Mouse (Mus musculus): ENCODE measurements around the gene Dcst2. TPM values are rescaled to one million over a fixed set of nuclear protein-coding genes. Genes with fewer than 3 reads are reported as not detected.
A peak's percentile ranks its signal among the peaks of the same experiment; 100 is the strongest.

Dcst2 gene
- polyA plus RNA-seq, 1 experiment from 2014 or later, result 0.34 TPM

DNA sequence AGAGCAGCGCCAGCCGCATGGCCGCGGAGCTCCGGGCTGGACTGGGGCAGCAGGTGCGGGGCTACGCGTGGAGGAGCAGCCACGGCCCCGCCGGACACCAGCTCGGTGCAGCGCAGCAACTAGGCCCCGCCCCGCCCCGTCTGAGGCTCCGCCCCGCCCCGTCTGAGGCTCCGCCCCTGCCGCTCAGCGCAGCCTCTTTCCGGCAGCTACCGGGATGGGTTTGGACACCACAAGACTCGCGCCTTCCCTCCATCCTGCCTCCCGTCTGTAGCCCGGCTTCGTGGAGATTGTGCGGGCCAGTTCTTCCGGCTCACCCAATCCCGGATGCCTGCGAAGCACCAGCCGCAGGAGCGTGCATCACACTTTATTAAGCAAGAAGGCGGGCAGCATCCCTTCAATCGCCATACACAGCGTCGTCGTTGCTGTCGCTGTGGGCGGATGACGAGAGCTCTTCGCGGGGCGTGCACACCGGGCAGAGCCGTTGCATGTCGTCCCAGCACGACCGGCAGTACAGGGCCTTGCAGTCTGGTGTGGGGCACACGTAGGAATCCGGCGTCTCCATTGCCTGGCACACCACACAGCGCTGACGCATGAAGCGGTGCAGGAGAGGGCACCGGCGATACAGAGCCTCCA, 11.8 kb upstream of the Dcst2 start, which contains the start of gene Adam15:
TSS of gene Adam15 (minus strand) at position 128 of the 633 bp plus-strand sequence.
- peaks cover 4% of the 10 kb centered on the region for H3K27me3 ChIP-seq
- H3K27ac ChIP-seq (replicated peaks), result peak within 1 kb of the TSS; percentile 91
- H3K36me3 ChIP-seq, result 0 out of 2 replicates have a peak, but pooled peaks cover 6% of the 10 kb centered on the region
- H3K4me2 ChIP-seq, result peak within 1 kb of the TSS; percentile 97
- H3K4me3 ChIP-seq, result peak within 1 kb of the TSS; percentile 76
- peaks cover 16% of the 10 kb centered on the region for H3K4me1 ChIP-seq (replicated peaks)
- ATAC-seq (ENCODE audit: low FRiP score, low read depth), result peak; percentile 93
- WGBS, result under 1% methylated on average over 55 of the region's 59 CpGs
- peak within 1 kb of the TSS; percentile 60 for H3K9ac ChIP-seq
- H3K9me3 ChIP-seq, result no peaks in the 10 kb centered on the region

DNA sequence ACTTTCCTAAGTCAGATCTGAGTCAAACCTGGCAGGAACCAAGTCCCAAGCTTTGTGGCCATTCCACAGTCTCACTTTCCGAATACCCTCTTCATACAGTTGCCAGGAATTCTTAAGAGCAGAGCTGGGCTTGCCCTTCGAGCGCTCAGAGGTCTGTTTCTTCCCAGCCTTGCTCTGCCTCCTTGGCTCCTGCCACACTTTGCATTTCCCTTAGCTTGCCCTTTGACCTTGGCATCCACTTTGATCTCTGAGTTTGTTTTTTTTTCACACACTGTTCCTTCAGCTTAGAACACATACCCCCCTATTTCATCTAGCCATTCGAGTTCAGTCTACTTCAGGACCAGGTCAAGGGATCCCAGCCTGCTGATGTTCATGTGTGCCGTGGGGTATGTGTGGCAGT, 10.5 kb upstream of the Dcst2 start:
- ATAC-seq (ENCODE audit: low FRiP score, low read depth), result no peak
- H3K36me3 ChIP-seq, result no peaks in the 10 kb centered on the region
- H3K4me3 ChIP-seq, result no peak overlapping the region
- H3K9me3 ChIP-seq, result no peaks in the 10 kb centered on the region
- H3K27me3 ChIP-seq, result peaks cover 4% of the 10 kb centered on the region
- no peak overlapping the region for H3K27ac ChIP-seq (replicated peaks)
- H3K4me2 ChIP-seq, result no peak overlapping the region
- peaks cover 16% of the 10 kb centered on the region for H3K4me1 ChIP-seq (replicated peaks)
- no peak overlapping the region for H3K9ac ChIP-seq
- WGBS, result 74% methylated on average over 5 of the region's 5 CpGs

DNA sequence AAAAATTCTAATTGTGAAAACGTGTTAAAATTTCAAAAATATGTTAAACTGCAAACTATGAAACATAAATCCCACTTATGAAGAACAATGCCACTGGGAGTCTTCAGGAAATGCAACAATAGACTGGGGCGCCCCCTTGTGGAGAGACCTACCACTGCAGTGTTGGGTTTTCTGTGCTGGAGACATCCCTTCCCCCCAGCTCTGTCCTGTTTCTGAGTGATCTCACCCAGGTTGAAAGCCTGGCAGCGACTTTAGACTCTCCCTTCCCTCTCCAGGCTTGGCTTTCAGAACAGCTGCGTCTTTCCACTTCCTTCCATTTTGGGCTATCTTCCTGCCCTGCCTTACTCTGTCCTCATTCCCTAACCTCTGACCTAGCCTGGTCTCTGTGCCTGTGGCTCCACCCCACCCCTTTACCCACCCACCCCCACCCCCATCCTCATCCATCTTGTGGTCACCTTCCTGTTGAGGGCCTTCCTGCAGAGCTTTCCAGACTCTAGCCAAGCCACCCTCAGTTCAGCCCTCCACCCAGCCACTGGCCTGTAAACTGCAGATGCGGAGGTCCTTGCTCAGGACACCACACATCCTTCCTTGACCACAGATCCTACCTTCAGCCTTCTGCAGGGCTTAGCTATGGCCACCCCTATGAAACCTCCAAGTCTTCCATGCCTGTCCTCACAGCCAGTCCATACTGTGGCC, 6.8 kb upstream of the Dcst2 start:
- no peaks in the 10 kb centered on the region; the same call in 1 of the 2 replicates for H3K27me3 ChIP-seq
- H3K9ac ChIP-seq, result no peak overlapping the region
- no peaks in the 10 kb centered on the region for H3K9me3 ChIP-seq
- WGBS, result 16% methylated on average over 5 of the region's 5 CpGs
- H3K4me2 ChIP-seq, result no peak overlapping the region
- ATAC-seq (ENCODE audit: low FRiP score, low read depth), result no peak
- no peak overlapping the region for H3K4me3 ChIP-seq
- H3K27ac ChIP-seq (replicated peaks), result no peak overlapping the region
- peaks cover 7% of the 10 kb centered on the region for H3K4me1 ChIP-seq (replicated peaks)
- H3K36me3 ChIP-seq, result no peaks in the 10 kb centered on the region

DNA sequence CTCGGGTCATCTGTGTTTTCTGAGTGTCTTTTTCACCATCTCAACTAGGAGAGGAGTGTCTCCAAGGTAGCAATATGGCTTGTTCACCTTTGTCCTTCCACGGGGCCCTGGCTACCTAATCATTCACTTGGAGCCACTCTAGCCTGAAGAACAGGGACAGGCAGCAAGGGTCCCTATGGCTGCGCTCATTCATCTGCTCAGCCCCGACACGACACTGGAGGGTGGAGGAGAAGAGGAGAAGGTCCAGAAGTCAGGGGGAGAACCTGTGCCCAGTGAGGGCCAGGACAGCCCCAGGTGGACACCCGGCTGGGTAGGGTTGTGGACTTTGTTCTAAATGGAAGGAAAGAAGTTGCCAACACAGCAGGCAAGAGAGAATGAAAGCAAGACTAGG, 6.3 kb upstream of the Dcst2 start:
- ATAC-seq (ENCODE audit: low FRiP score, low read depth), result no peak
- H3K4me3 ChIP-seq, result no peak overlapping the region
- H3K27ac ChIP-seq (replicated peaks), result no peak overlapping the region
- H3K4me1 ChIP-seq (replicated peaks), result peaks cover 4% of the 10 kb centered on the region
- H3K36me3 ChIP-seq, result no peaks in the 10 kb centered on the region
- H3K4me2 ChIP-seq, result no peak overlapping the region
- WGBS, result 77% methylated on average over 6 of the region's 6 CpGs
- H3K27me3 ChIP-seq, result no peaks in the 10 kb centered on the region; the same call in 1 of the 2 replicates
- no peaks in the 10 kb centered on the region for H3K9me3 ChIP-seq
- no peak overlapping the region for H3K9ac ChIP-seq

DNA sequence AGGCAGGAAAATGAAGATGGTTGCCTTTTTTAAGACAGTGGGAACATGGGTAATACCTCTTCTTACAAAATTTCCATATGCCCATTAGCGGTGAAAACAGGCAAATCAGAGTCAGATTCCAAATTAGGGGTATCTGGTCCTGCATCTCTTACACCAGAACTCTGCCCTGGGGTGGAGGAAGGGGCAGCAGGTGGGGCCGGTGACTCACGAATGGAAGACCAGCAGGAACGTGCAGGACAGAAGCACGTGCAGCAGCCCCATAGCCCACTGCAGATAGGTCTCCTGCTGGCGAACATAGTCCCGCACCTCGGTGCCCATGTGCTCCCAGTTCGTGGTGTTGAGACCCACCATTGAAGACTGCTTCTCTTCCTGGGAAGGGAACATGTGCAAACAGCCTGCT, 5.7 kb upstream of the Dcst2 start:
- Histone ChIP-seq H3K27me3 (no peaks in the 10 kb centered on the region; the same call in 1 of the 2 replicates), H3K36me3 (no peaks in the 10 kb centered on the region), H3K4me3 (no peak overlapping the region), H3K27ac (replicated peaks) (no peak overlapping the region), H3K4me2 (no peak overlapping the region), H3K9ac (no peak overlapping the region), H3K9me3 (no peaks in the 10 kb centered on the region), H3K4me1 (replicated peaks) (no peaks in the 10 kb centered on the region)
- ATAC-seq (ENCODE audit: low FRiP score, low read depth), result no peak
- WGBS, result 65% methylated on average over 9 of the region's 9 CpGs

DNA sequence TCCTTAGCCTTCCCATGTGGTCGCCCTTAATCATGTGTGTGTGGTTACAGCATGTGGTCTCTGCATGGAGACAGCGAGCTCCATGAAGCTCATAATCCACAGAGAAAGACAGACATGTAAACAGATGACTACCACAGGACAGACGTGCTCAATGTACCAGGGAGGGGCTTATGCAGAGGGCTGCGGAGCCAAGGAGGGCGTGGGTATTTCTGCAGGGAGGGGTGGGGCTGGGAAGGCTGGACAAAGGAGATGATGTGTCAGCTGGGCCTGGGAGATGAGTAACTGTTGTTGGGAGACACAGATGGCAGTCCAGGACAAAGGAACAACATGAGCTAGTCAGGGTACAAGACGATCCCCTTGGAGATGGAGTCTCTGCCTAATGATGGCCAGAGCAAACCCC, 2.1 kb upstream of the Dcst2 start:
- Histone ChIP-seq H3K4me2 (no peak overlapping the region), H3K9ac (no peak overlapping the region), H3K27ac (replicated peaks) (no peak overlapping the region), H3K36me3 (no peaks in the 10 kb centered on the region), H3K9me3 (no peaks in the 10 kb centered on the region), H3K4me3 (no peak overlapping the region), H3K4me1 (replicated peaks) (no peaks in the 10 kb centered on the region), H3K27me3 (no peaks in the 10 kb centered on the region)
- no peak for ATAC-seq (ENCODE audit: low FRiP score, low read depth)
- WGBS, result 60% methylated on average over 6 of the region's 6 CpGs

DNA sequence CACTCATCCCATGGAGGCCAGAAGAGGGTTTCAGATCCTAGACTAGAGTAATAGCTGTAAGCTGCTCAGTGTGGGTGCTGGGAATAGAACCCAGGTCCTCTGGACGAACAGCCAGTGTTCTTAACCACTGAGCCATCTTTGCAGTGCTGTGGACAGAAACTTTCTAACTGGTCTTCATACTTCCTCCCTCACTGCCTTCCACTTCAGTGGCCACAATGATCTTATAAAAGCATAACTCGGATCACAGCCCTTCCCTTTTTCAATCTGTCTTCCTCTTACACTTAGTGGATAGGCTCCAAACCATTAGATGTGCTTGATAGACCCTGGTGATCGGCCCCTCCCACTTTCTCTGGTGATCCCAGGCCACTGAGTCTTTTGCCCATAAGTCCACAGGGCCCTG, 1.5 kb upstream of the Dcst2 start:
- Histone ChIP-seq H3K9ac (no peak overlapping the region), H3K4me3 (no peak overlapping the region), H3K4me1 (replicated peaks) (no peaks in the 10 kb centered on the region), H3K4me2 (no peak overlapping the region), H3K27ac (replicated peaks) (no peak overlapping the region), H3K36me3 (no peaks in the 10 kb centered on the region), H3K27me3 (no peaks in the 10 kb centered on the region), H3K9me3 (no peaks in the 10 kb centered on the region)
- 84% methylated on average over 3 of the region's 3 CpGs for WGBS
- no peak for ATAC-seq (ENCODE audit: low FRiP score, low read depth)

DNA sequence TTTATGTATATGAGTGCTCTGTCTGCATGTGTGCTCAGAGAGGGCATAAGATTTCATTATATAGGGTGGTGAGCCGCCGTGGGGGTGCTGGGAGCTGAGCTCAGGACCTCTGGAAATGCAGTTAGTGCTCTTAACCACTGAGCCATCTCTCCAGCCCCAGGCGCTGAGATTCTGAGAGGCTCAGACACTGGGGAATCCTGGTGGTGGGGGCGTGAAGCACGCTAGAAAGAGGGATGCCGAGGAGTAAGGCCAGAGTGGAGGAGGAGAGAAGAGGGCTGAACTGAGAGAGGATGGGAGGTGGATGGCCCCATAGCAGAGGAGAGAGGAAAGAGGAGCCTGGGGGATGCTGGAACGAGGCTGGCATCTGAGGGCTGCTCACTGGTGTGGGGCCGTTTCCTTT, 2.9 kb downstream of the Dcst2 start:
- no peak for ATAC-seq (ENCODE audit: low FRiP score, low read depth)
- Histone ChIP-seq H3K4me3 (no peak overlapping the region), H3K9ac (no peak overlapping the region), H3K4me2 (no peak overlapping the region), H3K27me3 (no peaks in the 10 kb centered on the region), H3K9me3 (no peaks in the 10 kb centered on the region), H3K36me3 (no peaks in the 10 kb centered on the region), H3K27ac (replicated peaks) (no peak overlapping the region), H3K4me1 (replicated peaks) (no peaks in the 10 kb centered on the region)
- WGBS, result 57% methylated on average over 8 of the region's 8 CpGs

DNA sequence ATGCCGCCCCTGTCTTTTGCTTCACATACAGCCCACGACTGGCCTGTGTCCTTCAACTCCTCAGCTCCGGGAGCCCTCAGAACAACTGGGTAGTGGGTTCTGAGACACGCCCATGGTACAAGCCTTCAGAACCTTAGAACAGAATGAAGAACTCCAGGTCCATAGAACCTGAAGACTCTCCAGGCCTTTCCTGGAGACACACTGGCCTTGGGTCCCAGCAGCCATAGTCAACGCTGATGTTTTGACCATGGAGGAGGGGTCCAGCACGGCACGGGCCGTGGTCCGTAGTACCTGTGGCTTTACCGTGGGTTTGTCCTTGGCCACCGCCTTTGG, 3.3 kb downstream of the Dcst2 start, which contains the start of gene Dcst1:
TSS of gene Dcst1 (minus strand) at position 101 of the 333 bp plus-strand sequence.
- ATAC-seq (ENCODE audit: low FRiP score, low read depth), result no peak
- Histone ChIP-seq H3K4me1 (replicated peaks) (no peaks in the 10 kb centered on the region), H3K4me2 (no peak within 1 kb of the TSS), H3K36me3 (no peaks in the 10 kb centered on the region), H3K27me3 (no peaks in the 10 kb centered on the region), H3K4me3 (no peak within 1 kb of the TSS), H3K9me3 (no peaks in the 10 kb centered on the region), H3K9ac (no peak within 1 kb of the TSS), H3K27ac (replicated peaks) (no peak within 1 kb of the TSS)
- 82% methylated on average over 11 of the region's 11 CpGs for WGBS

DNA sequence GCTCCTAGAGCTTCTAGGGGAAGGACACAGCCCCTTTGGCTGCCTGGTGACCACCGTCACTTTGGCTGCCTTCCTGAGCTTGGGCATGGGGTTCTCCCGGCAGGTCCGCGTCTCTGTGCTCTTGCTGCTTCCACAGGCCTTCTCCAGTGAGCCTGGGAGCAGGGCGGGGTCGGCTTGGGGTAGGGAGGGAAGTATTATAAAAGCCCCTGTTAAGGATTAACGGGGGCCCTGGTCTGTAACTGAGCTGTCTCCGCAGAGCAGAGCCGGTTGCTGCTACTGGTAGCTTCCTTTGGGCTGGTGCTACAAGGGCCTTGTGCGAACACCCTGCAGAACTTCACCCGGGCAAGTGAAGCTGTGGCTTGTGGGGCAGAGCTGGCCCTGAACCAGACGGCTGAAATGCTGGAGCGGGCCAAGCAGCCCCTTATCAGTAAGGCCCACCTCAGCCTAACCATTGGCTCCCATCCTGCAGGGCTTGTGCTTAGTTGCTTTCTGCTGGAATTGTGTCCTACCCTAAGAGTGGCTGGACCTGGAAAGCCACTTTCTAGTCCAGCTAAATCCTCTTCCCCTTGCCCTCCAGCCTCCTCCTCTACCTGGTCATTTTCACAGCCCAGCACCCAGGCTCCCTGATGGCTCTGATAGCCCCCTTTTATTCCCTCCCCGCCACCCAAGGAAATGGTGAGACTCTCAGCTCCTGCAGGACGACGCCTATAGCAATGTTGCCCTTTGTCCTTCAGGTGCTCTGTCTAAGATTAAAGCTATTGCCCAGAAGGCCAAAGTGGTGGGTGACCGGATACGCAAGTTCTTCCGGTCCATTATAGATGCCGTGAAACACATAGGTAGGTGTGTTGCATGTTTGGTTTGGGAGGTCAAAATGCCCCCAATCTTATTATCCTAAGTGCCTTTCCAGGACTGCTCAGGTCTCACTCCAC, 4.0 kb downstream of the Dcst2 start:
- no peaks in the 10 kb centered on the region for H3K4me1 ChIP-seq (replicated peaks)
- no peak for ATAC-seq (ENCODE audit: low FRiP score, low read depth)
- H3K9me3 ChIP-seq, result no peaks in the 10 kb centered on the region
- 74% methylated on average over 20 of the region's 20 CpGs for WGBS
- H3K9ac ChIP-seq, result no peak overlapping the region
- H3K36me3 ChIP-seq, result no peaks in the 10 kb centered on the region
- H3K4me3 ChIP-seq, result no peak overlapping the region
- H3K4me2 ChIP-seq, result no peak overlapping the region
- H3K27me3 ChIP-seq, result no peaks in the 10 kb centered on the region
- no peak overlapping the region for H3K27ac ChIP-seq (replicated peaks)

DNA sequence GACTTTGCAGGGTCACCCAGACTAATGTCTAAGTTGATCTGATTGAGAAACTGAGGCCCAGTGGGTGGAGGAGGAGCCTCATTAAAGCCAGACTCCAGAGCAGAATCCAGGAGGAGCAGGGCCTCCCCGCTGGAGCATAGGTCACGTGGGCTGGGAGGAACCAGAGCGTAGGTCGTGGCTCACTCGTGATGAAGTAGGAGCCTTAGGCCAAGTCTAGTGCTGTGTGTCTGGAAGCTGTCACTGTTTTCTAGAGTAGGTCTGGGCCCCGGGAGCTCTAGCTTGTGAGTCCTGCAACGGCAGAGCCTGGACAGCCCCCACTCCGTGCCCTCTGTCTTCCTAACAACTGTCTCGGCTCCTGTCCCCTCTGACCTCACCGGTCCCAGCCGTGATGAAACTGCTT, 5.6 kb downstream of the Dcst2 start:
- Histone ChIP-seq H3K4me1 (replicated peaks) (no peaks in the 10 kb centered on the region), H3K4me3 (no peak overlapping the region), H3K9ac (no peak overlapping the region), H3K27ac (replicated peaks) (no peak overlapping the region), H3K27me3 (no peaks in the 10 kb centered on the region), H3K9me3 (no peaks in the 10 kb centered on the region), H3K4me2 (no peak overlapping the region), H3K36me3 (no peaks in the 10 kb centered on the region)
- WGBS, result 73% methylated on average over 11 of the region's 11 CpGs
- ATAC-seq (ENCODE audit: low FRiP score, low read depth), result no peak
